ENCODE assay signal across 8 mouse cellular contexts in the genomic region with DNA sequence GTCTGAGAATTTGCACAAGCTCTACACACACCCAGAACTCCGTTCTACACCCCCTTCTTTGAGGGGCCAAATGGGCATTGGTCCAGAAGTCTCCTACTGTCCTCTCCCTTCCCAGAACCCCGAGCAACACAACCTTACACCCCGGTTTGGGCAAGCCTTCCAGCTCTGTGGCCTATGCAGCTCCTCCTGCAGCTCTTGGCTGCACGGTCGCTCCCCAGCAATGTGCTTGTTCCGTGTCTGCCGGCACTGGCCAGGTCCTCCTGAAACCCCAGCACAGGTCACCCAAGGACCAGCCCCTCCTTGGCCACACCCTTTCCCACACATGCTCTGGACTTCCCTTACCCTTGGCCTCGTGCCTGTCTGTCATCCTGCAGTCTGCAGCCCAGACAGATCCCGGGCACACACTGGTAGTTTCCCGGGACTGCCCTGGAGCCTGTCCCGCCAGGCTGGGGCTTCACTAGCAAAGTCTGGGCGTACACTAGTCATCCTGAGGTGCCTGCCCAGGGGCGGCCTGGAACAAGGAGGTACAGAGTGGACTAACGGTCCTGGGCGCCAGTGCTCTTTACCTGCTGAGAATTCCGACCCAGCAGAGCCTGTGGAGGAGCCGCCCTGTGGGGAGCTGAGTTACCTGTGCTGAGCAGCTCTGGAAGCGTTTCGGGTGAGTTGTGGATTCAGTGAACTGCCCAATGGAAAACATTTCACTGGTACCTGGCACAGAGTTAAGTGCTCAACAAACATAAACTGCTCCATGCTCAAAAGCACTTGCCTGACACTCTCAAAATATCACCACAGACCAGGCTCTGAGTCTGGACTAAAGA. TPM values are rescaled to one million over a fixed set of nuclear protein-coding genes. Genes with fewer than 3 reads are reported as not detected.
DNase-seq lines count a peak whose midpoint lies in the region; ATAC-seq and TF ChIP-seq lines count a peak whose summit lies in the region.

No protein-coding gene starts in this region.

- H3K36me3 ChIP-seq in hindbrain, embryonic 13.5 days = peaks cover 26% of the 10 kb centered on the region; the same call in 1 of the 2 replicates
- 0 out of 2 replicates have a peak, but pooled peaks cover 7% of the 10 kb centered on the region for H3K36me3 ChIP-seq in hindbrain, embryonic 11.5 days (ENCODE audit: control insufficient read depth, insufficient read depth, low read length)
- 0 out of 2 replicates have a peak, but pooled peaks cover 5% of the 10 kb centered on the region for H3K36me3 ChIP-seq in kidney, postnatal 0 days (ENCODE audit: insufficient read depth, low read length)
- no peaks in the 10 kb centered on the region for H3K36me3 ChIP-seq in midbrain, embryonic 15.5 days (replicated peaks)

- H3K27me3 ChIP-seq in hindbrain, embryonic 13.5 days = no peaks in the 10 kb centered on the region
- no peaks in the 10 kb centered on the region for H3K27me3 ChIP-seq in hindbrain, embryonic 11.5 days (ENCODE audit: control insufficient read depth, insufficient read depth, low read length)
- H3K27me3 ChIP-seq in kidney, postnatal 0 days (ENCODE audit: insufficient read depth, low read length) = no peaks in the 10 kb centered on the region
- H3K27me3 ChIP-seq in midbrain, embryonic 15.5 days (replicated peaks) = no peaks in the 10 kb centered on the region

- peaks cover 86% of the 10 kb centered on the region for H3K4me1 ChIP-seq in hindbrain, embryonic 13.5 days (replicated peaks)
- H3K4me1 ChIP-seq in hindbrain, embryonic 11.5 days (replicated peaks; ENCODE audit: control insufficient read depth, insufficient read depth, low read length) = no peaks in the 10 kb centered on the region
- peaks cover 76% of the 10 kb centered on the region for H3K4me1 ChIP-seq in kidney, postnatal 0 days (replicated peaks; ENCODE audit: insufficient read depth, low read length)
- H3K4me1 ChIP-seq in midbrain, embryonic 15.5 days = peaks cover 51% of the 10 kb centered on the region

- peak overlapping the region; percentile 45; the same call in 1 of the 2 replicates for H3K27ac ChIP-seq in hindbrain, embryonic 13.5 days
- H3K27ac ChIP-seq in hindbrain, embryonic 11.5 days (ENCODE audit: low read depth, low read length) = no peak overlapping the region
- no peak overlapping the region for H3K27ac ChIP-seq in kidney, postnatal 0 days
- 0 out of 2 replicates have a peak overlapping the region, but pooled peaks have one; percentile 0 for H3K27ac ChIP-seq in midbrain, embryonic 15.5 days

- DNase-seq in hindbrain, embryonic 11.5 days (ENCODE audit: low spot score) = no peak
- DNase-seq in cerebellum, adult 9-11 months = peak; percentile 59
- DNase-seq in heart, adult 8-10 months (ENCODE audit: low spot score) = peak; percentile 68
- peak; percentile 38 for DNase-seq in kidney, postnatal 0 days (ENCODE audit: low spot score)
- no peak for DNase-seq in embryo, embryonic 10 days (ENCODE audit: low spot score)

- WGBS in hindbrain, embryonic 13.5 days = 70% methylated on average over 19 of the region's 19 CpGs
- WGBS in hindbrain, embryonic 11.5 days = 73% methylated on average over 19 of the region's 19 CpGs
- WGBS in kidney, postnatal 0 days = 50% methylated on average over 19 of the region's 19 CpGs
- WGBS in midbrain, embryonic 15.5 days = 77% methylated on average over 19 of the region's 19 CpGs

- H3K9ac ChIP-seq in hindbrain, embryonic 13.5 days = peak overlapping the region; percentile 58
- H3K9ac ChIP-seq in hindbrain, embryonic 11.5 days (ENCODE audit: low read depth, low read length) = no peak overlapping the region
- no peak overlapping the region for H3K9ac ChIP-seq in kidney, postnatal 0 days (ENCODE audit: low read depth, low read length)
- H3K9ac ChIP-seq in midbrain, embryonic 15.5 days = no peak overlapping the region

- no peaks in the 10 kb centered on the region for H3K9me3 ChIP-seq in hindbrain, embryonic 13.5 days
- H3K9me3 ChIP-seq in hindbrain, embryonic 11.5 days (ENCODE audit: control insufficient read depth, low read length) = no peaks in the 10 kb centered on the region
- H3K9me3 ChIP-seq in kidney, postnatal 0 days (replicated peaks; ENCODE audit: low read length) = no peaks in the 10 kb centered on the region
- H3K9me3 ChIP-seq in midbrain, embryonic 15.5 days = no peaks in the 10 kb centered on the region

- ATAC-seq in hindbrain, embryonic 13.5 days (ENCODE audit: low FRiP score) = no peak
- no peak for ATAC-seq in hindbrain, embryonic 11.5 days (ENCODE audit: low FRiP score)
- ATAC-seq in kidney, postnatal 0 days (replicated peaks; ENCODE audit: low FRiP score, low read depth) = peak; percentile 27; the same call in 1 of the 2 replicates
- ATAC-seq in midbrain, embryonic 15.5 days (replicated peaks) = no peak
- no peak for ATAC-seq in inflammation-experienced regulatory T-cells, adult 6 months

- H3K4me2 ChIP-seq in hindbrain, embryonic 13.5 days = no peak overlapping the region
- no peak overlapping the region for H3K4me2 ChIP-seq in hindbrain, embryonic 11.5 days (replicated peaks; ENCODE audit: low read depth, low read length)
- no peak overlapping the region for H3K4me2 ChIP-seq in kidney, postnatal 0 days (ENCODE audit: low read length)
- H3K4me2 ChIP-seq in midbrain, embryonic 15.5 days = no peak overlapping the region

- no peak for TF ChIP-seq CTCF in kidney, postnatal 0 days (IDR thresholded peaks at IDR 0.05; ENCODE audit: low read depth)

- no peak overlapping the region for H3K4me3 ChIP-seq in hindbrain, embryonic 13.5 days
- no peak overlapping the region for H3K4me3 ChIP-seq in hindbrain, embryonic 11.5 days (ENCODE audit: low read depth, low read length)
- no peak overlapping the region for H3K4me3 ChIP-seq in kidney, postnatal 0 days (replicated peaks; ENCODE audit: low read depth, low read length)
- H3K4me3 ChIP-seq in midbrain, embryonic 15.5 days = no peak overlapping the region

RNA-seq across cellular contexts. Expression of a gene that starts 22.5 kb away (rescaled TPM):
- 369 and 380 TPM in 2 replicates for polyA plus RNA-seq in hindbrain, embryonic 13.5 days (2015; fragmentation: Nextera tagmentation; extraction: Ambion mirVana)
- polyA plus RNA-seq in hindbrain, embryonic 11.5 days (2014; fragmentation: Nextera tagmentation; extraction: Ambion mirVana) = 578 and 619 TPM in 2 replicates
- total RNA-seq in heart, adult 8-10 months (2022) = 10 to 100 TPM; 39.0 to 48.2 (median 45.6) TPM
- 263 and 267 TPM in 2 replicates for polyA plus RNA-seq in kidney, postnatal 0 days (2015; fragmentation: Nextera tagmentation; extraction: Ambion mirVana)
- 291 and 299 TPM in 2 replicates for polyA plus RNA-seq in midbrain, embryonic 15.5 days (2015; fragmentation: Nextera tagmentation; extraction: Ambion mirVana)
- 100 to 1,000 TPM; 112 to 148 (median 117) TPM for polyA plus RNA-seq in inflammation-experienced regulatory T-cells, adult 6 months (2017; shearing (Covaris generic))

Comparison
In these comparisons a context has a peak if more than half of its experiments do, and no peak if none do; other contexts are left out.
1. H3K27ac ChIP-seq: peak in hindbrain, embryonic 13.5 days (single experiment) and midbrain, embryonic 15.5 days (single experiment); none in hindbrain, embryonic 11.5 days (single experiment) and kidney, postnatal 0 days (single experiment).
2. DNase-seq: peak in cerebellum, adult 9-11 months (single experiment), heart, adult 8-10 months (single experiment) and kidney, postnatal 0 days (single experiment); none in hindbrain, embryonic 11.5 days (single experiment) and embryo, embryonic 10 days (single experiment).